Mouse (Mus musculus): ENCODE data around the gene Ly6g5b. TPM values are rescaled to one million over a fixed set of nuclear protein-coding genes. Genes with fewer than 3 reads are reported as not detected.

Ly6g5b gene
- polyA plus RNA-seq, 1 experiment from 2014 or later, result 0.66 TPM

GRCm38 (mm10) chr17:35064951-35065947 lies 50.0 kb downstream of the Ly6g5b start, which contains the start of gene Ly6g6c:
Ly6g6c (plus strand) TSS chr17:35065388.
- Histone ChIP-seq H3K4me1 (ENCODE audit: control insufficient read depth, insufficient read depth, low read length) (peaks cover 29% of the 10 kb centered on the region), H3K9ac (ENCODE audit: low read depth, low read length) (peak within 1 kb of the TSS; percentile 59), H3K4me3 (ENCODE audit: low read length) (peak within 1 kb of the TSS; percentile 50), H3K27ac (ENCODE audit: low read length) (peak within 1 kb of the TSS; percentile 79), H3K9me3 (ENCODE audit: control insufficient read depth, low read length) (no peaks in the 10 kb centered on the region), H3K36me3 (ENCODE audit: control insufficient read depth, insufficient read depth, low read length) (no peaks in the 10 kb centered on the region), H3K4me2 (ENCODE audit: low read depth, low read length) (peak within 1 kb of the TSS; percentile 69), H3K27me3 (replicated peaks; ENCODE audit: control insufficient read depth, insufficient read depth, low read length) (no peaks in the 10 kb centered on the region; the same call in 1 of the 2 replicates)
- 4% methylated on average over 48 of the region's 48 CpGs for WGBS
- ATAC-seq, result peak; percentile 90

DNA sequence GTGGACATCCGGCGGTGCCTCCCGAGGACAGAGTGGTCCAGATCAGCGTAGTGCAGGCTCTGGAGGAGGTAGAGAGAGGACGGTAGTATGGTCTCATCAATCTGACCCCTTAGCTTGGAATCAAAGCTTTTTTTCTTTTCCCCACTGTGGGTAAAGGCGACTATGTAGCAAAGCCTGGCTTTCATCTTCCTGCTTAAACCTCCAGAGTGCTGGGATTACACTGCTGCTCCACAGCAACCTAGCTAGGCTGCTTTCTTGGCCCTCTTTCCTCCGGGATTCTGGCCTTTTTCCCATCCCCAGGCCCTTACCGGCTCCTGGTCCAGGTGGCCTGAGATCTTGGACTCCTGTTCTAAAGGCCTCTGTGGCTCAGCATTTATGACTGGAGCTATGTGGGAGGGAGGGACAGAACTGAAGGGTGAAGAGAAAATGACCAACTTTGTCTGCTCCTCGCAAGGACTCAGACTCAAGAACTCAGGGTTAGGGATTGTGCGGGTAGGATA lies 50.8 kb downstream of the Ly6g5b start:
- peak; percentile 19 for ATAC-seq
- WGBS, result 26% methylated on average over 10 of the region's 10 CpGs
- Histone ChIP-seq H3K9me3 (ENCODE audit: control insufficient read depth, low read length) (no peaks in the 10 kb centered on the region), H3K36me3 (ENCODE audit: control insufficient read depth, insufficient read depth, low read length) (no peaks in the 10 kb centered on the region), H3K4me1 (ENCODE audit: control insufficient read depth, insufficient read depth, low read length) (peaks cover 33% of the 10 kb centered on the region), H3K4me3 (ENCODE audit: low read length) (peak overlapping the region; percentile 50), H3K4me2 (ENCODE audit: low read depth, low read length) (peak overlapping the region; percentile 69), H3K27me3 (replicated peaks; ENCODE audit: control insufficient read depth, insufficient read depth, low read length) (no peaks in the 10 kb centered on the region; the same call in 1 of the 2 replicates), H3K27ac (ENCODE audit: low read length) (peak overlapping the region; percentile 79), H3K9ac (ENCODE audit: low read depth, low read length) (peak overlapping the region; percentile 59; the same call in 1 of the 2 replicates)

Other genes starting within 250 kb of the Ly6g5b start
- gene Zbtb12, start 235.9 kb downstream of the Ly6g5b start, polyA plus RNA-seq (2015; fragmentation: Nextera tagmentation; extraction: Ambion mirVana), result 1.5 and 1.7 TPM in 2 replicates
- gene Gm20547, start 233.4 kb downstream of the Ly6g5b start, polyA plus RNA-seq (2015; fragmentation: Nextera tagmentation; extraction: Ambion mirVana), result not detected in 2 replicates
- gene C2, start 217.2 kb downstream of the Ly6g5b start, polyA plus RNA-seq (2015; fragmentation: Nextera tagmentation; extraction: Ambion mirVana), result 26.5 and 36.0 TPM in 2 replicates
- 59.8 and 61.9 TPM in 2 replicates for gene Ehmt2, start 217.0 kb downstream of the Ly6g5b start, polyA plus RNA-seq (2015; fragmentation: Nextera tagmentation; extraction: Ambion mirVana)
- 108 and 134 TPM in 2 replicates for gene Slc44a4, start 201.0 kb downstream of the Ly6g5b start, polyA plus RNA-seq (2015; fragmentation: Nextera tagmentation; extraction: Ambion mirVana)
- 226 and 301 TPM in 2 replicates for gene Neu1, start 184.2 kb downstream of the Ly6g5b start, polyA plus RNA-seq (2015; fragmentation: Nextera tagmentation; extraction: Ambion mirVana)
- 0.22 and 0.24 TPM in 2 replicates for gene Hspa1b, start 156.2 kb downstream of the Ly6g5b start, polyA plus RNA-seq (2015; fragmentation: Nextera tagmentation; extraction: Ambion mirVana)
- gene Gm20481, start 145.5 kb downstream of the Ly6g5b start, polyA plus RNA-seq (2015; fragmentation: Nextera tagmentation; extraction: Ambion mirVana), result not detected in 2 replicates
- 6.3 and 6.6 TPM in 2 replicates for gene Hspa1a, start 143.3 kb downstream of the Ly6g5b start, polyA plus RNA-seq (2015; fragmentation: Nextera tagmentation; extraction: Ambion mirVana)
- gene Hspa1l, start 142.7 kb downstream of the Ly6g5b start, polyA plus RNA-seq (2015; fragmentation: Nextera tagmentation; extraction: Ambion mirVana), result 0.38 and 0.57 TPM in 2 replicates
- 159 and 181 TPM in 2 replicates for gene Lsm2, start 133.6 kb downstream of the Ly6g5b start, polyA plus RNA-seq (2015; fragmentation: Nextera tagmentation; extraction: Ambion mirVana)
- 112 and 119 TPM in 2 replicates for gene Vars, start 114.4 kb downstream of the Ly6g5b start, polyA plus RNA-seq (2015; fragmentation: Nextera tagmentation; extraction: Ambion mirVana)
- gene Vwa7, start 98.8 kb downstream of the Ly6g5b start, polyA plus RNA-seq (2015; fragmentation: Nextera tagmentation; extraction: Ambion mirVana), result 0.18 and 0.27 TPM in 2 replicates
- 11.3 TPM in 2 replicates for gene Sapcd1, start 87.4 kb downstream of the Ly6g5b start, polyA plus RNA-seq (2015; fragmentation: Nextera tagmentation; extraction: Ambion mirVana)
- gene Msh5, start 68.7 kb downstream of the Ly6g5b start, polyA plus RNA-seq (2015; fragmentation: Nextera tagmentation; extraction: Ambion mirVana), result 3.6 and 4.4 TPM in 2 replicates
- gene Clic1, start 65.5 kb downstream of the Ly6g5b start, polyA plus RNA-seq (2015; fragmentation: Nextera tagmentation; extraction: Ambion mirVana), result 405 and 416 TPM in 2 replicates
- gene Ddah2, start 56.4 kb downstream of the Ly6g5b start, polyA plus RNA-seq (2015; fragmentation: Nextera tagmentation; extraction: Ambion mirVana), result 146 and 170 TPM in 2 replicates
- 0.24 TPM in 1 of 2 replicates, not detected in the other for gene Ly6g6c, start 50.0 kb downstream of the Ly6g5b start, polyA plus RNA-seq (2015; fragmentation: Nextera tagmentation; extraction: Ambion mirVana)
- 0.37 and 0.40 TPM in 2 replicates for gene Mpig6b, start 49.2 kb downstream of the Ly6g5b start, polyA plus RNA-seq (2015; fragmentation: Nextera tagmentation; extraction: Ambion mirVana)
- gene Ly6g6e, start 38.5 kb downstream of the Ly6g5b start, polyA plus RNA-seq (2015; fragmentation: Nextera tagmentation; extraction: Ambion mirVana), result 3.4 and 3.8 TPM in 2 replicates
- 4.3 and 5.6 TPM in 2 replicates for gene Ly6g6d, start 37.4 kb downstream of the Ly6g5b start, polyA plus RNA-seq (2015; fragmentation: Nextera tagmentation; extraction: Ambion mirVana)
- gene Ly6g6f, start 29.8 kb downstream of the Ly6g5b start, polyA plus RNA-seq (2015; fragmentation: Nextera tagmentation; extraction: Ambion mirVana), result 0.16 and 0.23 TPM in 2 replicates
- gene Abhd16a, start 26.2 kb downstream of the Ly6g5b start, polyA plus RNA-seq (2015; fragmentation: Nextera tagmentation; extraction: Ambion mirVana), result 107 and 108 TPM in 2 replicates
- not detected in 2 replicates for gene Ly6g5c, start 7.1 kb downstream of the Ly6g5b start, polyA plus RNA-seq (2015; fragmentation: Nextera tagmentation; extraction: Ambion mirVana)
- gene Gpank1, start 6.0 kb upstream of the Ly6g5b start, polyA plus RNA-seq (2015; fragmentation: Nextera tagmentation; extraction: Ambion mirVana), result 16.8 and 21.3 TPM in 2 replicates
- gene Csnk2b, start 6.6 kb upstream of the Ly6g5b start, polyA plus RNA-seq (2015; fragmentation: Nextera tagmentation; extraction: Ambion mirVana), result 246 and 254 TPM in 2 replicates
- gene D17H6S53E, start 10.9 kb upstream of the Ly6g5b start, polyA plus RNA-seq (2015; fragmentation: Nextera tagmentation; extraction: Ambion mirVana), result 15.4 and 18.3 TPM in 2 replicates
- gene Apom, start 16.6 kb upstream of the Ly6g5b start, polyA plus RNA-seq (2015; fragmentation: Nextera tagmentation; extraction: Ambion mirVana), result 9.4 and 20.2 TPM in 2 replicates
- gene Bag6, start 19.8 kb upstream of the Ly6g5b start, polyA plus RNA-seq (2015; fragmentation: Nextera tagmentation; extraction: Ambion mirVana), result 37.5 and 41.3 TPM in 2 replicates
- 103 TPM in 2 replicates for gene Prrc2a, start 49.5 kb upstream of the Ly6g5b start, polyA plus RNA-seq (2015; fragmentation: Nextera tagmentation; extraction: Ambion mirVana)
- gene Aif1, start 60.6 kb upstream of the Ly6g5b start, polyA plus RNA-seq (2015; fragmentation: Nextera tagmentation; extraction: Ambion mirVana), result 17.4 and 19.4 TPM in 2 replicates
- gene Lst1, start 73.0 kb upstream of the Ly6g5b start, polyA plus RNA-seq (2015; fragmentation: Nextera tagmentation; extraction: Ambion mirVana), result 16.9 and 17.1 TPM in 2 replicates
- gene Ltb, start 79.0 kb upstream of the Ly6g5b start, polyA plus RNA-seq (2015; fragmentation: Nextera tagmentation; extraction: Ambion mirVana), result 4.4 and 4.7 TPM in 2 replicates
- 0.18 and 0.23 TPM in 2 replicates for gene Tnf, start 86.6 kb upstream of the Ly6g5b start, polyA plus RNA-seq (2015; fragmentation: Nextera tagmentation; extraction: Ambion mirVana)
- gene Lta, start 89.9 kb upstream of the Ly6g5b start, polyA plus RNA-seq (2015; fragmentation: Nextera tagmentation; extraction: Ambion mirVana), result 0.99 and 1.2 TPM in 2 replicates
- gene Gm16181, start 105.4 kb upstream of the Ly6g5b start, polyA plus RNA-seq (2015; fragmentation: Nextera tagmentation; extraction: Ambion mirVana), result 0.29 and 0.46 TPM in 2 replicates
- 4.7 and 4.8 TPM in 2 replicates for gene Atp6v1g2, start 118.2 kb upstream of the Ly6g5b start, polyA plus RNA-seq (2015; fragmentation: Nextera tagmentation; extraction: Ambion mirVana)
- gene Nfkbil1, start 120.4 kb upstream of the Ly6g5b start, polyA plus RNA-seq (2015; fragmentation: Nextera tagmentation; extraction: Ambion mirVana), result 8.9 and 9.2 TPM in 2 replicates
- 325 and 376 TPM in 2 replicates for gene Ddx39b, start 126.3 kb upstream of the Ly6g5b start, polyA plus RNA-seq (2015; fragmentation: Nextera tagmentation; extraction: Ambion mirVana)
- gene H2-D1, start 147.3 kb upstream of the Ly6g5b start, polyA plus RNA-seq (2015; fragmentation: Nextera tagmentation; extraction: Ambion mirVana), result 238 and 255 TPM in 2 replicates
- gene H2-Q1, start 205.0 kb upstream of the Ly6g5b start, polyA plus RNA-seq (2015; fragmentation: Nextera tagmentation; extraction: Ambion mirVana), result 8.8 and 12.8 TPM in 2 replicates
- gene H2-Q2, start 226.8 kb upstream of the Ly6g5b start, polyA plus RNA-seq (2015; fragmentation: Nextera tagmentation; extraction: Ambion mirVana), result 136 and 184 TPM in 2 replicates